Mouse (Mus musculus): ENCODE data around the gene Ntn1. TPM values are rescaled to one million over a fixed set of nuclear protein-coding genes. Genes with fewer than 3 reads are reported as not detected.

Gene Ntn1
- polyA plus RNA-seq, 1 experiment from 2014 or later, result 58.7 TPM

GRCm38 (mm10) chr11:68387441-68387760 lies 13.2 kb downstream of the Ntn1 start:
- peak overlapping the region; percentile 90 for H3K27ac ChIP-seq
- H3K4me1 ChIP-seq, result peaks cover 56% of the 10 kb centered on the region
- 14% methylated on average over 4 of the region's 4 CpGs for WGBS

DNA sequence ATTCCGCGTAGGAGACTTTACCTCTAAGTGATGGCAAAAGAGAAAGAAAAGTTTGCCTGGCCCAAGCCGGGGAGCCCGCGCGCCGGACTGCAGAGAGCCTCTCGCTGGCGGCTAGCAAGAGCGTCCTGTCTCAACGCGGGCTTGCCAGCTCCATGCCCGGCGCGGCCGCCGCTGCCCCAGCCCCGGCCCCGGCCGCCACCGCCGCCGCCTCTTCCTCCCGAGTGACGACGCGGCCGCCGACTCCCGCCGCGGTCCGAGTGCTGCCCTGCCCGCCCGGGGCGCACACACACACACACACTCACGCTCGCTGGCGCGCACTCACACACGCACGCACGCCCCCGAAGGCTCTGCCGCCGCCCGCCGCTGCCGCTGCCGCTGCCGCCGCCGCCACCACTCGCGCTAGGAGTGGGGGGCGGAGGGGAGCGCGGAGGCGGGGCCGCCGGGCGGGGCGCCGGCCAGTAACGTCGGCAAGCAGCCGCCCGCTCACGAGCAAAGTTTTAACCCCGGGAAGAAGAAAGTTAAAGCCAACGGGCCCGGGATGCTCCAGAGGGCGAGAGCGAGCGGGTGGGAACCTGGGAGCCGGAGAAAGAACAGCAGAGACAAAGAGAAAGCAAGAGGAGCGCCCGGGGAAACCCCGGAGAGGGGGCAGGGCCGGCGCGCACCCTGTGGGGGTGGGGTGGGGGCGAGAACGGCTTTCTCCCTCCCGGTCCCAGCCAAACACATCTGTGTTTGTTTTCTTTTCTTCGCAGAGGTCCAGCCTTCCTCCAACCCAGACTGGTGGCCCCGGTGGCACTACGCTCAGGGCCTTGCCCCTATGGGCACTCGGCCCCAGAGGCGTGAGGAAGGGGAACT lies 13.8 kb downstream of the Ntn1 start:
- Histone ChIP-seq H3K4me3 (peak overlapping the region; percentile 61), H3K4me1 (peaks cover 56% of the 10 kb centered on the region), H3K36me3 (no peaks in the 10 kb centered on the region), H3K9me3 (replicated peaks) (no peaks in the 10 kb centered on the region), H3K27ac (peak overlapping the region; percentile 90), H3K9ac (peak overlapping the region; percentile 79), H3K27me3 (peaks cover 92% of the 10 kb centered on the region), H3K4me2 (replicated peaks) (peak overlapping the region; percentile 82)
- WGBS, result under 1% methylated on average over 68 of the region's 90 CpGs
- peak; percentile 60 for ATAC-seq (ENCODE audit: low FRiP score)

More at GRCm38 (mm10) chr11:68387441-68387760, 13.2 kb downstream of the Ntn1 start:
- Histone ChIP-seq H3K36me3 (no peaks in the 10 kb centered on the region), H3K27me3 (peaks cover 92% of the 10 kb centered on the region), H3K4me3 (peak overlapping the region; percentile 61), H3K9ac (peak overlapping the region; percentile 79), H3K4me2 (replicated peaks) (peak overlapping the region; percentile 82), H3K9me3 (replicated peaks) (no peaks in the 10 kb centered on the region)
- no peak for ATAC-seq (ENCODE audit: low FRiP score)

DNA sequence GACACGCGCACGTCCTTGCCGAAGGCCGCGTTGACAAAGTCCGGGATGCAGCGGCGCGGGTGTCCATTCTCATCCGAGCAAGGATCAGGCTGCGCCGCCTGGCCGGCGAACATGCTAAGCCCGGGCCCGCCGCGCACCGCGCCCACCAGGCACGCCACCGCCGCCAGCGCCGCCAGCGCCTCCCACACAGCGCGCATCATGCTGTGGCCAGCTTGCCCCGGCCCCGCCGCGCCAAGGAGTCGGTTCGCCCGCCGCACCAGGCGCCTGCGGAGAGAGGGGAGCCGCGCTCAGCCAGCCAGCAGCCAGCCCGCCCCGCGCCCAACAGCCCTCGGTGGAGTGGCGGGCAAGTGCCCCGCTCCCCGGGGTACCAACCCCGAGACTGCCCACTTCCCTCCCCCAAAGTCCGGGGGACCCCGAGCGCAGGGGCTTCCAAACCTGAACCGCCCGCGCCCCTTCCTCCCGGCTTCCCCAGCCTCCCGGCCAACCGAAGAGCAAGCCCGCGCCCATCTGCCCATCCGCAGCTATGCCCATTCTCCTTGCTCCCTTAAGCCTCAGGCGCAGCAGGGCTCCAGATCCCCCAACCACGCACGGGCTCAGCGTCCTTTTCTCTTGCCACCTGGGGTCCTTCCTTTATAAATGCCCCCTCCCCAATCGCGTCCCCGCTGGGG lies 14.6 kb downstream of the Ntn1 start:
- Histone ChIP-seq H3K4me2 (replicated peaks) (peak overlapping the region; percentile 82), H3K4me3 (peak overlapping the region; percentile 61), H3K27me3 (peaks cover 92% of the 10 kb centered on the region), H3K9me3 (replicated peaks) (no peaks in the 10 kb centered on the region), H3K9ac (peak overlapping the region; percentile 79), H3K36me3 (no peaks in the 10 kb centered on the region), H3K27ac (peak overlapping the region; percentile 90), H3K4me1 (peaks cover 55% of the 10 kb centered on the region)
- under 1% methylated on average over 41 of the region's 68 CpGs for WGBS
- peak; percentile 53 for ATAC-seq (ENCODE audit: low FRiP score)

DNA sequence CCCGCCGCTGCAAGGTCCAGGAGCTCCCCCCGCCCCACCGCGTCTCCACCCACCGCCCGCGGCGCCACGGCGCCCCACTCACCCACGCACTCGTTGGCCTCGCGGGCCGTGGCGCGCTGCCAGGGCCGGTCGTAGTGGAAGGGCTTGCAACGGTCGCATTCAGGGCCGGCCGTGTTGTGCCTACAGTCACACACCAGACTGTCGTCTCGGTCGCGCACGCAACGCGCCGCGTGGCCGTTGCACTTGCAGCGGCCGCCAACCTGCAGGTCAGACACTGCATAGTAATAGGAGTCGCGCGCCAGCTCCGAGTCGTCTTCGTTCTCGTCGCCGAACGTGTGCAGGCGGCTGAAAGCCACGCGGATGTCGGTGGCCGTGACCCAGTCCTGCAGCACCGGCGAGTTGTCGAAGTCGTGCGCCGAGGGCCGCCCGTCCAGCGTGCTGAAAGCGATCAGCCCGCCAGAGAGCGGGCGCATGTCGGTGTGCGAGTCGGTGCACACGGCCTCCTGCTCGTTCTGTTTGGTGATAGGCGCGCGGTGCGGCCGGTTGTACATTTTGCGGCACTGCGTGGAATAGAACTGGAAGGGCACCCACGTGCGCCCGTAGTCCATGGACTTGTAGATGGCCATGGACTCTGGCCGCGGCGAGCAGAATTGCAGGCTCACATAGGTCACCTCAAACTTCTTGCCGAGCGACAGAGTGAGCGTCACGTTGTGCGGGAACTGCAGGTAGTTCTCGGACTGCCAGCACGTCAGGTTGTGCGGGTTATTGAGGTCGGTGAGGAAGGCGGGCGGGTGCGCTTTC lies 15.4 kb downstream of the Ntn1 start:
- H3K27me3 ChIP-seq, result peaks cover 90% of the 10 kb centered on the region
- under 1% methylated on average over 93 of the region's 94 CpGs for WGBS
- H3K4me2 ChIP-seq (replicated peaks), result peak overlapping the region; percentile 82
- H3K27ac ChIP-seq, result peak overlapping the region; percentile 90
- no peaks in the 10 kb centered on the region for H3K36me3 ChIP-seq
- H3K9ac ChIP-seq, result peak overlapping the region; percentile 79
- ATAC-seq (ENCODE audit: low FRiP score), result 0 out of 2 replicates have a peak, but pooled peaks have one; percentile 17
- peaks cover 47% of the 10 kb centered on the region for H3K4me1 ChIP-seq
- no peaks in the 10 kb centered on the region for H3K9me3 ChIP-seq (replicated peaks)
- peak overlapping the region; percentile 61 for H3K4me3 ChIP-seq

GRCm38 (mm10) chr11:68384592-68385020 lies 16.0 kb downstream of the Ntn1 start:
- H3K27me3 ChIP-seq, result peaks cover 84% of the 10 kb centered on the region
- peak overlapping the region; percentile 61 for H3K4me3 ChIP-seq
- under 1% methylated on average over 27 of the region's 27 CpGs for WGBS
- H3K9me3 ChIP-seq (replicated peaks), result no peaks in the 10 kb centered on the region
- 0 out of 2 replicates have a peak, but pooled peaks have one; percentile 8 for ATAC-seq (ENCODE audit: low FRiP score)
- H3K4me2 ChIP-seq (replicated peaks), result peak overlapping the region; percentile 82
- H3K9ac ChIP-seq, result peak overlapping the region; percentile 79
- peaks cover 49% of the 10 kb centered on the region for H3K4me1 ChIP-seq
- no peaks in the 10 kb centered on the region for H3K36me3 ChIP-seq
- H3K27ac ChIP-seq, result peak overlapping the region; percentile 90

- peak overlapping the region; percentile 61 for H3K4me3 ChIP-seq
- no peaks in the 10 kb centered on the region for H3K9me3 ChIP-seq (replicated peaks)
- H3K27me3 ChIP-seq, result peaks cover 82% of the 10 kb centered on the region
- no peak for ATAC-seq (ENCODE audit: low FRiP score)
- H3K9ac ChIP-seq, result peak overlapping the region; percentile 79
- no peak overlapping the region; the same call in 1 of the 2 replicates for H3K27ac ChIP-seq
- no peaks in the 10 kb centered on the region for H3K36me3 ChIP-seq
- H3K4me2 ChIP-seq (replicated peaks), result peak overlapping the region; percentile 82
- H3K4me1 ChIP-seq, result peaks cover 50% of the 10 kb centered on the region
- 2% methylated on average over 12 of the region's 12 CpGs for WGBS
These were observed 16.5 kb downstream of the Ntn1 start for GRCm38 (mm10) chr11:68384131-68384530.

GRCm38 (mm10) chr11:68383519-68383918 lies 17.1 kb downstream of the Ntn1 start:
- Histone ChIP-seq H3K27ac (peak overlapping the region; percentile 44; the same call in 1 of the 2 replicates), H3K4me1 (peaks cover 56% of the 10 kb centered on the region)

GRCm38 (mm10) chr11:68381833-68382232 lies 18.8 kb downstream of the Ntn1 start:
- Histone ChIP-seq H3K4me2 (replicated peaks) (peak overlapping the region; percentile 22), H3K9me3 (replicated peaks) (no peaks in the 10 kb centered on the region), H3K27me3 (peaks cover 67% of the 10 kb centered on the region), H3K27ac (no peak overlapping the region), H3K4me3 (no peak overlapping the region), H3K4me1 (peaks cover 50% of the 10 kb centered on the region), H3K9ac (no peak overlapping the region), H3K36me3 (no peaks in the 10 kb centered on the region)
- no peak for ATAC-seq (ENCODE audit: low FRiP score)
- 77% methylated on average over 1 of the region's 1 CpGs for WGBS

More at GRCm38 (mm10) chr11:68383519-68383918, 17.1 kb downstream of the Ntn1 start:
- Histone ChIP-seq H3K9me3 (replicated peaks) (no peaks in the 10 kb centered on the region), H3K4me3 (peak overlapping the region; percentile 61), H3K36me3 (no peaks in the 10 kb centered on the region), H3K9ac (peak overlapping the region; percentile 38; the same call in 1 of the 2 replicates), H3K27me3 (peaks cover 77% of the 10 kb centered on the region), H3K4me2 (replicated peaks) (peak overlapping the region; percentile 82)
- 3% methylated on average over 10 of the region's 10 CpGs for WGBS
- ATAC-seq (ENCODE audit: low FRiP score), result no peak

- Histone ChIP-seq H3K9me3 (replicated peaks) (no peaks in the 10 kb centered on the region), H3K4me3 (no peak overlapping the region), H3K4me2 (replicated peaks) (peak overlapping the region; percentile 22), H3K27ac (no peak overlapping the region), H3K27me3 (peaks cover 67% of the 10 kb centered on the region), H3K9ac (no peak overlapping the region), H3K36me3 (no peaks in the 10 kb centered on the region), H3K4me1 (peaks cover 48% of the 10 kb centered on the region)
- no peak for ATAC-seq (ENCODE audit: low FRiP score)
- 66% methylated on average over 9 of the region's 9 CpGs for WGBS
These were observed 19.3 kb downstream of the Ntn1 start for GRCm38 (mm10) chr11:68381318-68381717.

DNA sequence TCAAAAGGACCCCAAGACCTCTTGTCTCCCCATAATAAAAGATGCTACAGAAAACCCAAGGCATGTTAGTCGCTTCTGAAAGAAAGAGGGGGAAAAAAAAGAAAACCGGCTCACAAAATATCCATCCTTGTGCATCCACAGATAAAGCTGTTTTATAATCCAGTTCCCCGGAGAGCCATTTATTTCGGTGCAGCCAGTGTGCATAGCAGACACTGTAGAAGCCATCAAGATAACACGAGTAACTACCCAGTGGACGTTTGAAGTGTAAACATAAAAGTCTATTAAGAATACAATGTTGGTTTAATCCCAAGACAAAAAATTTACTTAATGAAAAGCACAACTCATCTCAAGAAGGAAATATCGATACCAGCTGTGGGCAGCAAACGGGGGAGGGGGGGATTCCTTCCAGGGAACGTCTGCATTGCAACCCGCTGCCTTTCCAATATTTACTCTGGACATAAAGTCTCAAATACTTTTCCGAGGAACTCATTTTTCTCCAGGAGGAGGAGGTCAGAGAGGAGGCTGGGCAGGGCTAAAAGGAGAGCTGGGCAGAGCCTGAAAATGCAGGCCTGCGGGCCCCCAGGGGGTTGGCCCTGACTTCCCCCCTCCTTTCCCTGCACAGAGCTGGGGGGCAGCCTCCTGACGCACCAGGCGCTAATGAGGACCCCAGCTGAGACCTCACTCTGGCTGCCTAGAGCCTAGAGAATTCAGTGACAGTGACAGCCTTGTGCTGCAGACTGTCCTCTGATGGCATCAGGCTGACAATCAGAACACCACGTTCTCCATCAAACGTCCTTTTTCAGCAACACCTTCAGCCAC lies 21.5 kb downstream of the Ntn1 start:
- H3K27me3 ChIP-seq, result peaks cover 52% of the 10 kb centered on the region
- no peaks in the 10 kb centered on the region for H3K36me3 ChIP-seq
- peak overlapping the region; percentile 30; the same call in 1 of the 2 replicates for H3K27ac ChIP-seq
- H3K4me1 ChIP-seq, result peaks cover 31% of the 10 kb centered on the region
- H3K9ac ChIP-seq, result no peak overlapping the region
- no peak overlapping the region for H3K4me3 ChIP-seq
- peak; percentile 44; the same call in 1 of the 2 replicates for ATAC-seq (ENCODE audit: low FRiP score)
- 10% methylated on average over 16 of the region's 16 CpGs for WGBS
- peak overlapping the region; percentile 36 for H3K4me2 ChIP-seq (replicated peaks)
- H3K9me3 ChIP-seq (replicated peaks), result no peaks in the 10 kb centered on the region

DNA sequence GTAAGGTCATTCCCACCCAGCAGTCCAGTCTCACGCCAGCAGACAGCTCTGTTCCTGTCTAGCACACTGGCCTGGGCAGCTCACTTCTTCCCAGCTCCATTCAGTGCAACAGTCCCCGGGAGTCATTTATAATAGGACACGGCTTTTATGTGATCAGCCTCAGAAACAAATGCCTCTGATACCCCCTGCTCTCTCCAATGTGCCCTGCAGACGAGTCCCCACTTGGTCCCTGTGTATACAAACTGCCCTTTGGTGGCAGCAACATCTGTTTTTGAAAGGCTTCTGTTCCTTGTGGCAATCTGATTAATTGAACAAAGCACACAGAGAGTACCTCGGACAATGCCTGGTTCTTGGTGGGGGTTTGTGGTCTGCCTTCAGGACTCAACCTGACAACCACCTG lies 22.2 kb downstream of the Ntn1 start:
- Histone ChIP-seq H3K4me2 (replicated peaks) (peak overlapping the region; percentile 36), H3K9me3 (replicated peaks) (no peaks in the 10 kb centered on the region), H3K27me3 (peaks cover 53% of the 10 kb centered on the region), H3K9ac (no peak overlapping the region), H3K4me3 (no peak overlapping the region), H3K36me3 (no peaks in the 10 kb centered on the region), H3K27ac (peak overlapping the region; percentile 19; the same call in 1 of the 2 replicates), H3K4me1 (peaks cover 33% of the 10 kb centered on the region)
- ATAC-seq (ENCODE audit: low FRiP score), result peak; percentile 85
- WGBS, result 5% methylated on average over 5 of the region's 5 CpGs

Measured in hindbrain, embryonic 12.5 days (tissue).